Mouse (Mus musculus): ENCODE measurements at regions not wholly inside any gene's neighbourhood (a gene's known extent, or its start where the extent isn't known, plus 50 kb on each side); places are given as distances from the start of the nearest gene placed in this dataset.

DNA sequence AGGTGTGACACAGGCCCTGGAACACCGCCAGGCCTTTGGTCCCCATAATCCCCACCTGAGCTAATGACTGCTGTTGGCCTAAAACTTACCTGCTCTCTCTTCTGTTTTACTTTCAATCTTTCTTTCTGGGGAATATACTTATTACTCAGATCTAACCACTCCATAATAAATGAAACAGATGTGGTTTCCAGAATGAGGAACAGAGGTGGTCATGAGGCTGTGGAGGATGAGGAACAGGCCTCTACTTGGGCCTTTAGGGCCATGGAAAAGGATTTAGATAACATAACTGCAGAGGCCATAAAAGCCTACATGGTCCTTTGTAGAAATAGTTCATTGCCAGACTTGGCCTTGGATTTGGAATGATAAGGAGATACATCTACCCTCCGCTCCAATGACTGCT, 74.1 kb downstream of the B3gnt5 start:
- DNase-seq: no peak

GRCm38 (mm10) chr16:19834750-19835149, 74.7 kb downstream of the B3gnt5 start:
- DNase-seq: no peak

GRCm38 (mm10) chr16:19839831-19840230, 79.8 kb downstream of the B3gnt5 start:
- no peak for DNase-seq

DNA sequence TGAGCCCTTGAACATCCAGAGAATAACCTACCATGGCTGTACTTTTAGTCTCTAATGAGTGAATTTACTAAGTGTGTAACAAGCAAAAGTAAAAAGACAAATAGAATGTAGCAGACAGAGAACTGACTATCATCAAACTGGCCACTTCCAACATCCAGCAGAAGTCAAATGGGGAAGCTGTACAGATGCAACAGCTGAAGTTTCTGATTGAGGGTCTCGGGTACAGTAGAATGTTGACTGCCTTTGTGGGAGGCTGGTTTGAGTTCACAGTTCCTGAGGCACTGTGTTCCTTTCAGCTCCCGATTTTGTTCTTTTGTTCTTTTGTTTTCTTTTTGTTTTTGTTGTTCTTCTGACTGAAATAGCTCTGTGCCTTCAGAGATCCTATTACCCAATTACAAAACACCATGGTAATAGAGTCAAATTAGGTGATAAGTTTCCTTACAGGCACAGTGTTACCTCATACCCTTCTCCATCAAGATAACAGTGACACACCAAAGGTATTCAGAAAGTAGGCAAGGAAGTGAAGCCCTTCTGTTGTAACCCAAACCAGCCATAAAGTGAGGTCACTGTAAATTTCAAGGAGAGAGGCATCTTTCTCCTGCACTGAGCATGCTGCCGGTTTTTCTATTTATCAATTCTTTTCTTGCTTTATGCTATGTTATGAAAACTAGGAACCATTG, 82.5 kb downstream of the B3gnt5 start:
- DNase-seq: no peak

DNA sequence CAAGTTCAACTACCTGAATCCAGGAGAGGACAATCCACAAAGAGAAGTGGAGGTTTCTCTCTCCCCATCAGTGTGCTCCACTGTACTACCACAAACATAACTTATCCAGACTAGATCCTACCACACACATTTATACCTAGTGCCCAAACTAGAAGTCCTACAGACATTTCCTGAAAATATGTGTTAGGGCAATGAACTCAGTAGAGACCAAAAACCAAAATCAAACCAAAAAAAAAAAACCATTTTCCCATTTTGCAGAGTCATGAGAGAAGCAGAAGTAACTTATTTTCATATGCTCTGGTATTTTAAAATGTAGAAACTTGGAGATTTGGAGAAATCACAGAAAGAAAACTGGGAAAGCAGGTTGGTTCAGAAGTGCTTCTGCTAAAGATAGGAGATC, 83.7 kb downstream of the B3gnt5 start:
- DNase-seq: no peak

- DNase-seq: no peak
Measured at GRCm38 (mm10) chr16:19848395-19848794, 88.4 kb downstream of the B3gnt5 start.

- DNase-seq: no peak
Measured at GRCm38 (mm10) chr16:19865306-19865705, 105.3 kb downstream of the B3gnt5 start.

- no peak for DNase-seq
Measured at GRCm38 (mm10) chr16:19865931-19866330, 105.9 kb downstream of the B3gnt5 start.

DNA sequence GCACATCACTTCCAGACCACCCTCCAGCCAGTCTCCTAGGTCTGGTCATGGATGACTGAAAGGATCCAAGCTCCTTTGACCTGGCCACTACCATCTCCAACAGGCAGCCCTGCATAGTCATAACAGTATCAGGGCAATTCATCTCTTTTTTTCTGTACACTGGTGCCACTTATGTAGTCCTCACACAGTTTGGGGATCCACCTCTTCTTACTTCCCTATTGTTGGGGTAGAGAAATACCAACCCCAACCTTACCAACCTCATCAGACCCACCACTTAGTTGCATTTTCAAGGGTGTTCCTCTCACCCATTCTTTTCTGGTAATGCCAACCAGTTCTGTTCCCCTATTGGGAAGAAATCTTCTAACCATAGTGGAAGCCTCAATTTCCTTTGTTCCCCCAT, 109.4 kb downstream of the B3gnt5 start:
- no peak for DNase-seq

DNA sequence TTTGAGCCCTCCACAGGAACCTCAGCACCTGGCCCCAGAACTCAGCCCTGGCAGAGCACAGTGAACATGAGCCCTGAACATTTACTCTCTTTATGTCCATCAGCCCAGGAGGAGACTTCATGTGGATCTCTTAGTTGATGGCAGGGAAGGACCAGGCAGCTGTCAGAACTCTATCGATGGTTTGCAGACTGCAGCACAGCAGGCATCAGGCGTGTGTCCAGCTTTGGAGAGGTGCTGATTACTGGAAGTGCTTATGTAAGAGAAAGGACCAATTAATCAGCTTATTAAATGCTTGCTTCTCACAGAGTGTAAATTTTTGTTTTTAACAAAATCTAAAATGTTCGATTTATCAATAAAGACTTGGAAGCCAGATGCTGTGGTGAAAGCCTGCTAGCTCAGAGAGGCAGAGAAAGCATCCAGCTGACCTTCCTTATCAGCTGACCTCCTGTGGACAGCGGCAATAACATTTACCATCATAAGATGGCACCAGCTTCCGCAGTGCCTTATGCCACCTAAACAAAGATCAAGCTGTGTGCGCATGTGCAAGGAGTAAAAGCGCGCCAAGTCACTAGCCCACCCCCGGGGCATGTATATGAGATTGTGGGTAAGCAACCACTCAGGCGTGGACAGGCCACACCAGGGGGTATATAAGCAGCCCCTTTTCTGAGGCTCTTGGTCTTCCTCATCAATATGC, 105.8 kb downstream of the Klhl6 start:
- peak; percentile 8 for DNase-seq

GRCm38 (mm10) chr16:19882961-19883360, 99.9 kb downstream of the Klhl6 start:
- no peak for DNase-seq

GRCm38 (mm10) chr16:19883776-19884513, 98.9 kb downstream of the Klhl6 start:
- no peak for DNase-seq

DNA sequence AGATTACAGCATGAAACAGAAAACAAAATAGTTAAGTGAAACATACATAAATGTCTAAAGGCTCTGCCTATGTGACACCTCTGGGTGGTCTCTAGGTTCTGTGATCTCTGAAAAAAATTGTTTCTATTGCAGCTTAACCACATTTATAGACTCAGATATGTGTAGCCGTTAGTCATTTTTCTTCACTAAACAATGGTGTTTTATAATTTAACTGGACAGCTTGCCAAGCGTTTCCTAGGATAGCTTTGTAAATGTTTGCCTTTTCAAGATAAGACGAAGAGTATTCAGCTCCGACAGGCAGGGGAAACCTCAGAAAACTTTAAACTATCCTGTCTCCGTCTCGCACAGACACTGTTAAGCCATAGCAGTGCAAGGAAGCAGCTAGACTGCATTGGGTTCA, 98.3 kb downstream of the Klhl6 start:
- no peak for DNase-seq

DNA sequence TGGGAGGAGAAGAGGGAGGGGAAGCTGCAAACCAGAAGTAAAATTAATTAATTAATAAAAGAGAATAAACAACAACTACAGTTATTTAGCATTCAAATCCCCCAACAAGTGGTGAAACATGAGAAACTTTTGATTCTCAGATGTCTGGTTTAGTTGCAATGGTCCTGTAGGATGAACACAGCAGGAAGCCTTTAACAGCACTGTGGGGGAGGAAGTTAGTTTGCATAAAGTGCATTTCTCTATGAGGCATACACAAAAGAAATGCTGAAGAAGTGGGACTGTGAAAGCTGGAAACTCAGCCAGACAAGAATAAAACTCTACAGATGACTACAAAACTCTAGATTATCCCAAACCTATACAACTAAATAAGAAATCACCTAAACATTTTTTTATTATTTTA, 96.2 kb downstream of the Klhl6 start:
- DNase-seq: no peak

DNA sequence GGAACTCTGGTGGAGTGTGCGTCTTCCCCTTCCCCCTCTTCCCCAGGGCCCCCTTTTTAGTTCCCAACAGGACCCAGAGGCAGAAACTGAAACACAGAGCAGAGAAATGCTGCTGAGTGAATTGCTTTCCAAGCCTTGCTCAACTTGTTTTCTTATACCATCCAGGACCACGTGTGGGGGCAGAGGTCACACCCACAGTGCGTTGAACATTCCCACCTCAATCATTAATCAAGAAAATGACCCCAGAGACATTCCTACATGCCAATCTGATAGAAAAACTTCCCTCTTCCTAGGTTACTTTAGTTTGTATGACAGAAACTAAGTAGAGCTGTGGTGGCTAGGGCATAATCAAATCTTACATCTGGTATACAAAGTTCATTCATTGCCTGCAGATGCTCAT, 93.3 kb downstream of the Klhl6 start:
- DNase-seq: no peak

DNA sequence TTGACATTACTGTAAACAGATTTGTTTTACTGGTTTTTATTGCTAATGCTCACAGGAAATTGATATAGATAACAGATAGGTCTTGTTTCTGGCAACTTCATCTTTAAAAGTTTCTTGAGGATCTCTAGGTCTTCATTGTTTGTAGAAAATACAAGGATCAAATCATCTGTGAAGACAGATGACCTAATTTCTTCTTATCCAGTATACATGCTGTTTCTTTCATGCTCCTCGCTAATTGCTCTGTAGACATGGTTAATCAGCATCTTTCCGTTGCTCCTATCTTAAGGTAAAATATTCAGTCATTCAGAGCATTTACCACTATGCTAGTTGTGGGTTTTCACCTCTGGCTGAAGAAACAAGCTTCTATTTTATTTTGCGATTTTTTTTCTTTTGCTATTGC, 91.4 kb downstream of the Klhl6 start:
- DNase-seq: no peak

- no peak for DNase-seq
Measured at GRCm38 (mm10) chr16:19894435-19894994, 88.3 kb downstream of the Klhl6 start.

Measured in cerebellum, adult 11-12 months (tissue).